Mouse (Mus musculus) midbrain, embryonic 11.5 days (tissue): ENCODE data around the gene Cdca5. TPM values are rescaled to one million over a fixed set of nuclear protein-coding genes. Genes with fewer than 3 reads are reported as not detected.
A peak's percentile ranks its signal among the peaks of the same experiment; 100 is the strongest.

Experiments
- ATAC-seq: fragments of 200-750 bp; cut with Nextera tagmentation; 2 replicates; pipeline ENCODE4 v1.8.0; 2017; ENCODE audit warnings: moderate TSS enrichment, moderate library complexity; ENCODE audit not compliant: low FRiP score
- DNase-seq: peaks from one replicate; pipeline ENCODE4 v3.0.0; 2015; ENCODE audit warnings: low spot score; ENCODE audit errors: missing footprints
- H3K27ac ChIP-seq: fragments of 300-500 bp; sonication (generic); 2 replicates; pipeline ENCODE4 v1.5.1; 2014; ENCODE audit warnings: low read depth, low read length
- H3K27me3 ChIP-seq: fragments of 300-500 bp; sonication (generic); 2 replicates; pipeline ENCODE4 v1.6.1; 2014; ENCODE audit warnings: mild to moderate bottlenecking, low read length, moderate library complexity, mixed read lengths; ENCODE audit not compliant: control insufficient read depth, insufficient read depth
- H3K36me3 ChIP-seq: fragments of 300-500 bp; sonication (generic); 2 replicates; pipeline ENCODE4 v1.6.1; 2014; ENCODE audit warnings: mild to moderate bottlenecking, low read length, moderate library complexity, mixed read lengths; ENCODE audit not compliant: control insufficient read depth, insufficient read depth
- H3K4me1 ChIP-seq: fragments of 300-500 bp; sonication (generic); 2 replicates; pipeline ENCODE4 v1.6.1; 2014; ENCODE audit warnings: low read length; ENCODE audit not compliant: control insufficient read depth, insufficient read depth
- H3K4me2 ChIP-seq: fragments of 300-500 bp; sonication (generic); 2 replicates; pipeline ENCODE4 v1.6.1; 2014; ENCODE audit warnings: mild to moderate bottlenecking, moderate library complexity
- H3K4me3 ChIP-seq: fragments of 300-500 bp; sonication (generic); 2 replicates; pipeline ENCODE4 v1.5.1; 2014; ENCODE audit warnings: low read depth, low read length
- H3K9ac ChIP-seq: fragments of 300-500 bp; sonication (generic); 2 replicates; pipeline ENCODE4 v1.6.1; 2014; ENCODE audit warnings: low read length
- H3K9me3 ChIP-seq: fragments of 300-500 bp; sonication (generic); 2 replicates; pipeline ENCODE4 v1.6.1; 2016; ENCODE audit warnings: low read length; ENCODE audit not compliant: control insufficient read depth
- WGBS: fragments of 180-500 bp; shearing (Covaris S2); extraction: QIAGEN DNeasy Blood & Tissue Kit; methylation state at CpG from one replicate; pipeline ENCODE4 v1.1.7; 2014; 5-methylcytosine and 5-hydroxymethylcytosine counted together
- polyA plus RNA-seq: library from polyadenylated mRNA; unstranded; fragments of >200 nt; fragmentation: Nextera tagmentation; extraction: Ambion mirVana; gene quantifications from 2 replicates; pipeline ENCODE4 v1.2.1, GENCODE M21; 2014

The Cdca5 gene
- polyA plus RNA-seq, 1 experiment from 2014 or later, result 66.3 TPM

DNA sequence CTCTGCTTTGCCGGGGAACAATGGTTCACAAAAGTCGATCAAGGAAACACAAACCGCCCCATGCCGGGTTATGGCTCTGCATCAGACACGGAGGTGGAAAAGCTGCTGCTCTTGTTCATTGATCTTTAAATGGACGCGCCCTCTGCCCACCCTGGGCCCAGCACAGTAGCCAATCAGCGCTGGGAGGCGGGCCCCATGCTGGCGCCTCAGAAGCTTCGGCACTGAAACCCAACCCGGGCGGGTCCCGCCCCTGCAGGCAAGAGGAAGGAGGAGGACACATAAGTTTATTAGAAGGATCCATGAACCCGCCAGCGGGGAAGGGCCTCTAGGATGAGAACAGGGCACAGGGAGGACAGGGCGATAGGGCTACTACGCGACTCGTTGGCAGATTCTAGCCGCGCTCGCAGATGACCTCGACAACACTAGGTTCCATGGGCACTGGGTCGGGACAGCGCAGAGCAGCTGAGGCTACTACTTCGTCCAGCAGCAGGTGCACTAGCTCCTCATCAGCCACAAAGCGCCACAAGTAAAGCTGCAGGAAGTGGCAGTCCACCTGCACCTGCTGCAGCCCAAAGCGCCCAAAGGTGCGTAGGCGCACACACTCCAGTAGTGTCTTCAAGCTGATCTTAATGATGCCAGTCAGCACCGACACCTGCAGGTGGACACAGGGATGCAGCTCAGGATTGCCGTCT lies 16.9 kb upstream of the Cdca5 start, which contains the start of gene Tm7sf2:
Gene Tm7sf2 (minus strand): TSS at position 650 of the 692 bp plus-strand sequence.
- Histone ChIP-seq H3K9me3 (no peaks in the 10 kb centered on the region), H3K9ac (peak within 1 kb of the TSS; percentile 77), H3K4me2 (peak within 1 kb of the TSS; percentile 96), H3K4me3 (peak within 1 kb of the TSS; percentile 53), H3K4me1 (peaks cover 17% of the 10 kb centered on the region), H3K27me3 (no peaks in the 10 kb centered on the region), H3K27ac (peak within 1 kb of the TSS; percentile 72), H3K36me3 (peaks cover 9% of the 10 kb centered on the region)
- DNase-seq (peak; percentile 97), ATAC-seq (peak; percentile 93)
- 10% methylated on average over 33 of the region's 33 CpGs for WGBS

DNA sequence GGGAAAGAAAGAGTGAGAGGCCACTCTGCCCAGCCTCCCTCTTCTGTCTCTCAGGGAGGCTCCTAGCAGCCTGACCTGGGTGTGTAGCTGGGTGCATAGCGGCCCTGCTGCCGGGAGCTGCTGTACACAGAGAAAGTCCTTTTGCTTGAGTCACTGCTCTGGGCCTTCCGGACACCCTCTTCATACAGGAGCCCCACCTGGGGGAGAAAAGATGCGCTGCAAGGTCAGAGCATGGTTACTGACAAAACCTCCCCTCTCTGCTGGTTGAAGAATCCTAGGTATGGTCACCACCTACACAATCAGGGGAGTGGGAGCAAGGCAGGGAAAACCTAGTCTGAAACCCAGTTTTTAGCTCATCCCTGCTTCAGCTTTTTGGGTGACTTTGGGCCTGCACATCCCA lies 15.8 kb upstream of the Cdca5 start:
- 83% methylated on average over 4 of the region's 4 CpGs for WGBS
- ATAC-seq, result no peak
- H3K4me1 ChIP-seq, result peaks cover 17% of the 10 kb centered on the region
- peak; percentile 75 for DNase-seq
- no peak overlapping the region for H3K4me3 ChIP-seq
- H3K36me3 ChIP-seq, result peaks cover 9% of the 10 kb centered on the region
- H3K4me2 ChIP-seq, result no peak overlapping the region
- H3K9ac ChIP-seq, result no peak overlapping the region
- H3K27ac ChIP-seq, result no peak overlapping the region
- no peaks in the 10 kb centered on the region for H3K9me3 ChIP-seq
- no peaks in the 10 kb centered on the region for H3K27me3 ChIP-seq

DNA sequence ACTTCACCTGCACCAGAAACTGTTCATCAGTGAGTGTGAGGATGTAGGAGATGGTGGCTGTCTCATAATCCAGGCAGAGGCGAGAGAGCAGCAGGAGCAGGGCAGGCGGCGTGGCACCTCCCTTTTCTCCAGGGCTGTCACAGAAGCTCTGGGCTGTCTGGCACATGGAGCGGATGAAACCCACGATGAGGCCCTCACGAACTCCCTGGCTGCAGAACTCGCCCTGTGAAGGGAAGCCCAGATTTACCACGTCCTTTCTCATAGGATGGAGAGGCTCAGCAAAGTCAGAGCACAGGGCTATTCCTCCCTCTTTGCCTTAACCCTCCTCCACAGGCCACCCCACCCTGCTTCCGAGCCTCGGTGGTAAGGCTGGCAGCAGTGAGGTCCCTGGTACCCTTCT lies 14.9 kb upstream of the Cdca5 start:
- Histone ChIP-seq H3K4me3 (no peak overlapping the region), H3K27ac (no peak overlapping the region), H3K36me3 (peaks cover 9% of the 10 kb centered on the region), H3K4me1 (peaks cover 17% of the 10 kb centered on the region), H3K27me3 (no peaks in the 10 kb centered on the region), H3K4me2 (no peak overlapping the region), H3K9ac (no peak overlapping the region), H3K9me3 (no peaks in the 10 kb centered on the region)
- no peak for DNase-seq
- no peak for ATAC-seq
- 91% methylated on average over 10 of the region's 10 CpGs for WGBS

DNA sequence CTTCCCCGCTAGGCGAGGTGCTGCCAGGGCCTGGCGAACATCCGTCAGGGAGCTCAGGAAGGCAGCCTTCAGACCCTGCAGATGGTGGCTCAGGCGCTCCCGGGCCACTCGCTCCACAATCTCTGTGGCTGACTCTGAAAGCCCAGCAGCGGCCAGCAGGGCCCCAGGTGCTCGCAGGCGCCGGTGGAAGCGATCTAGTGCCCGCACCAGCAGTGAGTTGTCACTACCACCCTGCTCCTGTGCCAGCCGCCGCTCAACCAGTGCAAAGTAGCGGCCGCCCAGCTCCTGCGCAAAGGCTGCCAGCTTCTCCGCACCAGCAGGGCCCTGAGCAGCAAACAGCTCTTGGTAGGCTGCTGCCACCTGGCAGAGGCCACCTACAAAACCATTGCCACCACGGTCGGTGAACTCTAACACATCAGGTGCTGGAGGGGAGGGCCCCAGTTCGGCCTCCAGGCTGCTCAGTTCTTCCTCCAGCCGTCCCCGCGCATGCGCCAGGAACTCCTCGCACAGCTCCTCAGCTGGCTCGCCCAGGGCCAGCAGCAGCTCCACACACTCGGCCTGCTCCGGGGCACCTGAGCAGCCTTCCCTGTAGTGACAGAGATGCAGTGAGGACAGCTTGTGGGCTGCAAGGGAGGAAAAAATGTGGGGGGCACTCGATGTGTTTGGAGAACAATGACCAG lies 14.1 kb upstream of the Cdca5 start:
- peaks cover 17% of the 10 kb centered on the region for H3K4me1 ChIP-seq
- no peaks in the 10 kb centered on the region for H3K27me3 ChIP-seq
- 92% methylated on average over 31 of the region's 31 CpGs for WGBS
- no peak overlapping the region for H3K4me2 ChIP-seq
- peaks cover 9% of the 10 kb centered on the region for H3K36me3 ChIP-seq
- DNase-seq (peak; percentile 39), ATAC-seq (no peak)
- no peaks in the 10 kb centered on the region for H3K9me3 ChIP-seq
- no peak overlapping the region for H3K9ac ChIP-seq
- H3K4me3 ChIP-seq, result no peak overlapping the region
- H3K27ac ChIP-seq, result no peak overlapping the region

DNA sequence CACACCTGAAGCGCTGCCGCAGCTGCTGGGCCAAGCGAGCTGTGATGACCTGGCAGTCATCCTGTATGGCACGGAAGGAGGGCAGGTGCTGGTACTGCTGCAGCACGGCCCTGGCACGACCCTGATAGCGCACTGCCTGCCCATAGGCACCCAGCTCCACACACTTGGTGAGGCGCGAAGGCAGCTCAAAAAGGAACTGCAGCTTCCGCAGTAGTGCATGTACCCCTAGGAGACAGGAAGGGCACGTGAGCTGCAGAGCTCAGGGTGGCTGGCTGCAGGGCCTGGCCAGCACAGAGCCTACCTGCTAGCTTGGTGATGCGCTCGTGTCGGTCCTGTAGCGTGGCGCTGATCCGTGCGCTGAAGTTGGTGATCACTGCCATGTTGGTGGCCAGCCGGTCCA lies 13.5 kb upstream of the Cdca5 start:
- DNase-seq (peak; percentile 23), ATAC-seq (no peak)
- Histone ChIP-seq H3K9me3 (no peaks in the 10 kb centered on the region), H3K4me2 (no peak overlapping the region), H3K9ac (no peak overlapping the region), H3K36me3 (peaks cover 9% of the 10 kb centered on the region), H3K27me3 (no peaks in the 10 kb centered on the region), H3K4me3 (no peak overlapping the region), H3K4me1 (peaks cover 17% of the 10 kb centered on the region), H3K27ac (no peak overlapping the region)
- 95% methylated on average over 19 of the region's 19 CpGs for WGBS

DNA sequence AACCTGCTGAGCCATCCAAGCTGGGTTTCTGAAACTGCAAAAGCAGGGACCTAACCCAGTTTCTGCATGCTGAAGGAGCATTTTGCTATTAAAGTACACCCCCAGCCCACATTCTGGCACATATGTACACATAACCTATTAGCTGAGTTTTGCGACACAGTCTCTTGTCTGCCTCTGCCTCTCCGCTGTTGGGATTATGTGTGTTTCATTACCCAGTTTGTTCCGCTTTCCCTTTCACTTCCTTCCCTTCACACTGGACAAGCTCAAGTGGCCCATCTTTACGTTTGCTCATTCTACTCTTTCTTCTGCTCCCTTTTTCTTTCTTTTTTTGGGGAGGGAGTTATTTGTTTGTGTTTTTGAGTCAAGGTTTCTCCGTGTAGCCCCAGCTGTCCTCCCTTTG lies 10.9 kb upstream of the Cdca5 start:
- Histone ChIP-seq H3K9ac (no peak overlapping the region), H3K27ac (no peak overlapping the region), H3K4me2 (no peak overlapping the region), H3K4me3 (no peak overlapping the region), H3K27me3 (no peaks in the 10 kb centered on the region), H3K9me3 (no peaks in the 10 kb centered on the region), H3K4me1 (peaks cover 6% of the 10 kb centered on the region), H3K36me3 (peaks cover 9% of the 10 kb centered on the region)
- DNase-seq, result peak; percentile 75
- WGBS, result 92% methylated on average over 5 of the region's 5 CpGs
- no peak for ATAC-seq

DNA sequence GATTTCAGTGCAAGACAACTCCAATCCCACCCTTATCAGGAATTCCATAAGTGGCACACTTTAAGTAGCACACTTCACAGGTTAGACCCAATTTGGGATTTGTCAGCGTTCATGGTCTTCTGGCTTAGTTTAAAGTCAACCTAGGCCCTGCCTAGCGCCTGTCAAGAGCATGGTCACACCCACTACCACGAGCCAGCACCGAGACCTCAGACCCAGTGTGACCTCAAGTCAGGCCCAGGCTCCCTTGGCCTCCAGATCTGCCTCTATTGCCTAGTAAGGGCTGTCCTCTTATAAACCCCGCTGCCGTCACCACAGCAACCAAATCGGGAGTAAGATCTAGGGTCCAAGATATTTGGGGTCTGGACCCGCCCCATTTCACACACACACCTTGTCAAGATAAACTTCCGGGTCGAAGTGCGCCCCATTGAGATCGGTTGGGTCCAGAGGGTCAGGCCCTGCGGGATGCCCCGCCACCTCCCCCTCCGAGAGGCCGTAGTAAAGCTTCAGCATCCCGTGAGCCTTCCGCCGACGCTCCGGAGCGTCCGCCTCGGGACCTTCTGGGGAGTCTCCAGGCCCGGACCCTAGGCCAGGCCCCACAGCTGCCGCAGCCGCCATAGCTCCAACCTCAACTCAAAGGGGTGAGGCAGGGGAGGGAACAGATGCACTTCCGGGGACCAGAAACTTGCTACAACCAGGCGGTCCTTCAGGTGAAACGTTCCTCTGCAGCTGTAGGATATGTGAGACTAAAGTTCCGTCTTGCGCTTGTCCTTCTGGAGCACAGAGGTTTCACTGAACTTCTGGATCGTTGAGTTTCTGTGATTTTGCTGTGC lies 8.0 kb upstream of the Cdca5 start, which contains the start of gene Vps51:
Gene Vps51 (minus strand): TSS at position 668 of the 830 bp plus-strand sequence.
- WGBS, result 2% methylated on average over 33 of the region's 33 CpGs
- peak; percentile 82 for ATAC-seq
- H3K27ac ChIP-seq, result peak within 1 kb of the TSS; percentile 38; the same call in 1 of the 2 replicates
- no peaks in the 10 kb centered on the region for H3K27me3 ChIP-seq
- peak within 1 kb of the TSS; percentile 89 for H3K4me2 ChIP-seq
- peaks cover 7% of the 10 kb centered on the region for H3K36me3 ChIP-seq
- peak within 1 kb of the TSS; percentile 52 for H3K4me3 ChIP-seq
- H3K4me1 ChIP-seq, result peaks cover 6% of the 10 kb centered on the region
- H3K9ac ChIP-seq, result peak within 1 kb of the TSS; percentile 71
- H3K9me3 ChIP-seq, result no peaks in the 10 kb centered on the region
- DNase-seq, result peak; percentile 99

DNA sequence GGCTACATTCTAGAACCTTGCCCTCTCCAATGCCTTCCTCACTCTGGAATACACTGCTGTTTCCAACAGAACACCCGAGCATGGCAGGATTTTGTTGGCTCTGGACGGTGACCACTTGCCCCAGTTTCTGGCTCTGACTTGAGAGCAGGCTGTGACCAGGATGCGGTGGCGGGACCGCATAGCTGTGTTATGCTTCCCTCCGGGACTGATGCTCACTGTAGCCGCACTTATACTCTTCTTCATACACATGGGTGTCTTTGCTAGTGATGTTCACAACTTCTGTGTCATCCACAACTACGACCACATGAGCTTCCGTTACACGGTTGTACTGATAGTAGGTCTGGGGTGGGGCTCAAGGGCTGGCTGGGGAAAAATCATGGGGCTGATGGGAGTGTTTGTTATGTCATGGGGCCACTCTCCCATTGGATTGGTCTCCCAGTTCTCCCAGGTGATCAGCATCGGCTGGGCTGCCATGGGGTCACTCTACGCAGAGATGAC lies 4.8 kb upstream of the Cdca5 start, which contains the start of gene Tmem262:
Gene Tmem262 (plus strand): TSS at position 51 of the 498 bp plus-strand sequence.
- Histone ChIP-seq H3K9me3 (no peaks in the 10 kb centered on the region), H3K4me1 (peaks cover 14% of the 10 kb centered on the region), H3K36me3 (peaks cover 11% of the 10 kb centered on the region), H3K4me2 (no peak within 1 kb of the TSS), H3K9ac (no peak within 1 kb of the TSS), H3K4me3 (no peak within 1 kb of the TSS), H3K27ac (no peak within 1 kb of the TSS), H3K27me3 (no peaks in the 10 kb centered on the region)
- ATAC-seq (no peak), DNase-seq (no peak)
- 93% methylated on average over 12 of the region's 12 CpGs for WGBS
